Mouse (Mus musculus): ENCODE data around the gene Aanat.
"Not testable (repeated sequence)": the region's sequence is repeated elsewhere in the genome, so short reads cannot be mapped to it uniquely, and the experiment has no call there.

The Aanat gene

DNA sequence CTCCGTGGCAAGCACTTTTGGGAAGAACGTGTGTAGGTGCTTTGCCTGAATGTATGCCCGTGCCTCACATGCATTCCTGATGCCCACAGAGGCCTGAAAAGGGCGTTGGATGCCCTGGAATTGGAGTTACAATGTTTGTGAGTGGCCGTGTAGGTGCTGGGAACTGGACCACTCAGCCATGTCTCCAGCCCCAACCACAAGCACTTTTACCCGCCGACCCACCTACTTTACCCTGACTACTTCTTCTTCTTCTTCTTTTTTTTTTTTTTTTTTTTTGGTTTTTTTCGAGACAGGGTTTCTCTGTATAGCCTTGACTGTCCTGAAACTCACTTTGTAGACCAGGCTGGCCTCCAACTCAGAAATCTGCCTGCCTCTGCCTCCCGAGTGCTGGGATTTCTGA lies 24.9 kb downstream of the Aanat start:
- DNase-seq (ENCODE audit: low spot score), result not testable (repeated sequence)

DNA sequence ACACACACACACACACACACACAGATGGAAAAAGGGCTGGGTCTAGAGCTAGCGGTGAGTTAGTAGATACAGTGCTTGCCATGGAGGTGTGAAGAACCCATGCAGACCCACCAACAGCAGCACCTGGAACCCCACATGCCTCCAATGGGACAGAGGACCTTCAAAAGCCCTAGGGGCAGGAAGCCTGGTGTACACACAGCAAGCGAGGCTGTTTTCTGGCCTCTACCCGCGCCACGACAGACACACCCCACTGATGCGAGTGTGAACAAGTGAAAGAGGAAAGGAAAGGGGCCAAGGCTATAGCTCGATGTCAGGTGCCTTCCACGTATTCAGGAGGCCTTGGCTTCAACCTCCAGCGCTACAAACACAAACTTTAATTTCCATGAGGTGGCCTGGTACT lies 25.7 kb downstream of the Aanat start:
- no peak for DNase-seq (ENCODE audit: low spot score)

- DNase-seq (ENCODE audit: low spot score), result no peak
Observed at GRCm38 (mm10) chr11:116612554-116612953, 26.3 kb downstream of the Aanat start.

DNA sequence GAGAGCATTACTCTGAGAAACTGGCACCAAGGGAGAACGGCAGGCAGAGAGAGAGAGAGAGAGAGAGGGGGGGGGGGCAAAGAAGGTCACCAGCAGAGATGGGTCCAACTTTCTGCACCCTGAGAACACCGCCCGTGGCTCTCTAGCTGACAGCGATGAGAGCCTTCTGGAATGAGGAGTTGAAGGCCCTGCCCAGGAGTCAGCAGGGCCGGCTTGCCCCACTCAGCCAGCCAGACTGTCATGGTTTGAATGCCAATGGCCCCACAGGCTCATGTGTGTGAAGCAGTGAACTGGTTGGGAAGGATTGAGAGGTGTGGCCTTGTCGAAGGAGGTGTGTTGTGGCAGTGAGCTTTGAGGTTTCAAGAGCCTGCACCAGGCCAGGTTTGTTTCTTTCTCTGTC lies 27.0 kb downstream of the Aanat start:
- no peak for DNase-seq (ENCODE audit: low spot score)

GRCm38 (mm10) chr11:116615735-116616437 lies 29.7 kb downstream of the Aanat start:
- peak; percentile 74 for DNase-seq (ENCODE audit: low spot score)

GRCm38 (mm10) chr11:116616438-116617118 lies 30.3 kb downstream of the Aanat start:
- DNase-seq (ENCODE audit: low spot score), result no peak

- no peak for DNase-seq (ENCODE audit: low spot score)
Observed at GRCm38 (mm10) chr11:116617641-116618040, 31.4 kb downstream of the Aanat start.

DNA sequence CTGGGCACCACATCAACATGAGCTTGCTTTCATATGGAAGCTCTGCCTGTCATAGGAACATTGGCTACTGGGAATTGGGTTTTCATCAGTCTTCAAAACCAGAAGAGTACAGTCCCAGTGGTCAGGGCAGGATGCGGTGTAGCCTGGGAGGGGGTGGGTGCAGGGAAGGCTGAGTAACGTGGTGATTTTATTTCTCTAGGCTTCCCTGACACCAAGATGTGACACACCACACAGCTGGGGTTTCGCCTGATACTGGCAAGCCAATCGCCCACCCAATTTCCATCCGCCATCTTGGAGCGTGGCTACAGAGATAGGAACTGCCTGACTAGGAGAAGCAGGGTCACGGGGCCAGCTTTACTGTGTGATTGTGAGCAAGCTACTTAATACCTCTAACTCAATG lies 32.4 kb downstream of the Aanat start:
- DNase-seq (ENCODE audit: low spot score), result no peak

GRCm38 (mm10) chr11:116619156-116619555 lies 32.9 kb downstream of the Aanat start:
- DNase-seq (ENCODE audit: low spot score), result no peak

- no peak for DNase-seq (ENCODE audit: low spot score)
Observed at GRCm38 (mm10) chr11:116619561-116619960, 33.3 kb downstream of the Aanat start.

GRCm38 (mm10) chr11:116620073-116620472 lies 33.8 kb downstream of the Aanat start:
- DNase-seq (ENCODE audit: low spot score), result no peak

DNA sequence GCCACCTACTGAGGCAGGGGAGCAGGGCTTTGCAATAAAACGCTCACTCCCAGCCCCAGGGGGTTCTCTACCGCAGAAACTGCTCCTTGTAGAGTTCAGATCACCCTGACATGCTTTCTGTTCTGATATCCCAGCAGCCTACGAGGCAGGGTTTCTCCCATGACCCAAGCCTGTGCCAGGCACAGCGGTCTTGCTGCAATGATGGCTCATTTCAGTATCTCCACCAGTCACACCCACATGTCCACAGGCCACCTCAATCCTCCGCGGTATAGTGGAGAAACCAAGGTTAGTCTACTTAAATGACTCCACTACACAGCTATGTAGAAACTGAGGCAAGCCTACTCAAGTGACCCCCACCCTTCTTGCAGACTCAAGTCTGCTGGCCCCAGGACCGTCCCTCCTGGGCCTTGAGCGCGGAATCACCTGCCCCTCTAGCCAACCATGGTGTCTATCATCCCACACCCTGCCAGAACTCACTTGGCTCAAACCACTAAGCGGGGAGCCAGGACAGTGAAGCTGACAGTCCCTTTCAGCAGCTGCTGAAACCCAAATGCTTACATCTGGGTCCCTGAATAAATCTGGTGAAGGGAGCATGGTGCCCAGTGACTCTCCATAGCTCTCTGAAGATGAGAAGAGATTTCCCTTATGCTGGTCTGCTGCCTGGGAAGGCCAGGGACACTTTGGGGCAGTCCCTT lies 34.5 kb downstream of the Aanat start:
- DNase-seq (ENCODE audit: low spot score), result no peak

GRCm38 (mm10) chr11:116621258-116621704 lies 35.0 kb downstream of the Aanat start:
- peak; percentile 25 for DNase-seq (ENCODE audit: low spot score)

DNA sequence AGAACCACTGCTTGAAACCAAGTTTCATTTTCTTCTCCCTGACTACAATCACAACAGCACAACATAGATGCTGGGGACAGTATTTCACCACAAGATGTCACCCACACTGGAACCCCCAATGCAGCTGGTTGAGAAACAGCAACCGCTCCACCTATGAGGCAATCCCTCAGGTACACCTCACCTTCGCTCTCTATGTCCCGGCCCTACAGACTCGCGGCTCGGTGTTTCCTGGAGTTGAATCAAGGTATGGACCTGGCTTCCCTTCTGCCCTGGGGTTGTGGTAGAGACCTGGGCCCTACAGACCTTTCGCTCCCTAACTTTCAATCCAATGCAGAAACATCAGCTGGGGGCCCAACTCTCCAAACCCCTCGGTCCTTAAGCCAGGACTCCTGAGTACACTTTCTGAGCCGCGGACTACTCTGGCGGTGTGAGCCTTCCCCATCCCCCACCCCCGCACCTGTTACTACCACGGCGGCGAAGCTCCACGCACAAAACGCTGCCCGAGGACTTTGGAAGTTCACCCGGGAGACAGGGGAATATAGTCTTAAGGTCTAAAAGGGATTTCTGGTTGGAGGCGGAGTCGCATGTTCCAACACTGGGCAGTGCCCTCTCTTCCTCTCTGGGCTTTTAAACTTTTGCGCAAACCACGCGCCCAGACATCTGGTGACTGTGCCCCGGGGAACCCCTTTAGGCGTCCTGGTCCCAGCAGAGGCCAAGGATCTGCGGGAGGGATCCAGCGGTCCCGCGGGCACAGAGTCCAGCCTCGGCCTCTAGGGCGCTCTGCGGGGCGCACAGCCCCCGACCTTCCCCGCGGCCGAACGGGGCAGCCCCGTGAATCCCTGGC lies 37.3 kb downstream of the Aanat start:
- DNase-seq (ENCODE audit: low spot score), result no peak

GRCm38 (mm10) chr11:116624131-116624832 lies 38.0 kb downstream of the Aanat start:
- peak; percentile 92 for DNase-seq (ENCODE audit: low spot score)

- peak; percentile 44 for DNase-seq (ENCODE audit: low spot score)
Observed at GRCm38 (mm10) chr11:116625081-116626000, 39.1 kb downstream of the Aanat start.

DNA sequence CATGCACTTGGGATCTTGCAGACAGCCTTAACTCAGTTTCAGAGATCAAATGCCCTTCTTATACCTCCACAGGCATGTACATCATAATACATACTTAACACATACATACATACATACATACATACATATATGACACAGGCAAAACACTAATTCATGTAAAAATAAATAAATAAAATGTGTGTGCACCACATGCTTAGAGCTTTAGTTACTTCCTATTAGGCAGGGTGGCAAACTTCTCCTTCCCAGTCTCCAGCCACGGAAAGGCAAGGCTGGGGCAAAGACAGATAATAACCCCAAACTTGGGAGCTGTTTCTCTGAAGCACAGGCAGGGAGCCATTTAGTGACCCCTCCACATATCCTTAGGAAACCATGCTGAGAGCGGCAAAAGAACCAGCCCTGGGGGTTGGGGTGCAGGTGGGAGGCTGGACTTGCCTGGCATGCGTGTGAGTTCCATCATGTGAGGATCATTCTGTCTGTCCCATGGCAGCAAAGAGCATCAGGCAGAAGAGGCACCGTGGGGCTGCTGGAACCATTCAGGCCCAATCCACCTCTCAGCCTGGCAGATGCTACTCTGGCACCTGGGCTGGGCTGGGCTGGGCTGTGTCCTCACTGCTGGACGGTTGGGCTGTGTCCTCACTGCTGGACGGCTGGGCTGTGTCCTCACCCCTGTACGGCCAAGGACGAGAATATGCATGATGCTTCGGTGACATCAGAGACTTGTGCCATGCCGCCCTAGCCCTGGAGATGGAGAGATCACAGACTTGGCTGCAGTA lies 40.3 kb downstream of the Aanat start, which contains the start of gene Rhbdf2:
TSS of gene Rhbdf2 (minus strand) at position 721 of the 773 bp plus-strand sequence.
- DNase-seq (ENCODE audit: low spot score), result no peak

GRCm38 (mm10) chr11:116627072-116628020 lies 41.1 kb downstream of the Aanat start:
- DNase-seq (ENCODE audit: low spot score), result no peak

Measured in yolk sac, embryonic 10.5 days (tissue).